Mouse (Mus musculus) heart, embryonic 13.5 days (tissue): Measurements from ENCODE around the gene Slain2. TPM values are rescaled to one million over a fixed set of nuclear protein-coding genes. Genes with fewer than 3 reads are reported as not detected.

Source experiments
- ATAC-seq: fragments of 200-750 bp; cut with Nextera tagmentation; 2 replicates; pipeline ENCODE4 v1.8.0; 2017; ENCODE audit warnings: moderate TSS enrichment; ENCODE audit not compliant: insufficient number of reproducible peaks, low FRiP score, low TSS enrichment; ENCODE audit errors: extremely low read depth
- H3K27ac ChIP-seq: fragments of 300-500 bp; sonication (generic); replicated peaks from 2 replicates; pipeline ENCODE4 v1.5.1; 2015; ENCODE audit warnings: moderate library complexity, mild to moderate bottlenecking, inconsistent platforms
- H3K27me3 ChIP-seq: fragments of 300-500 bp; sonication (generic); replicated peaks from 2 replicates; pipeline ENCODE4 v1.6.1; 2015; ENCODE audit warnings: mild to moderate bottlenecking, inconsistent platforms
- H3K36me3 ChIP-seq: fragments of 300-500 bp; sonication (generic); 2 replicates; pipeline ENCODE4 v1.6.1; 2015; ENCODE audit warnings: mild to moderate bottlenecking, inconsistent platforms
- H3K4me1 ChIP-seq: fragments of 300-500 bp; sonication (generic); 2 replicates; pipeline ENCODE4 v1.6.1; 2015; ENCODE audit warnings: inconsistent platforms
- H3K4me2 ChIP-seq: fragments of 300-500 bp; sonication (generic); 2 replicates; pipeline ENCODE4 v1.6.1; 2015; ENCODE audit warnings: inconsistent platforms, mild to moderate bottlenecking, moderate library complexity
- H3K4me3 ChIP-seq: fragments of 300-500 bp; sonication (generic); 2 replicates; pipeline ENCODE4 v1.5.1; 2015; ENCODE audit warnings: moderate library complexity, mild to moderate bottlenecking, inconsistent platforms
- H3K9ac ChIP-seq: fragments of 300-500 bp; sonication (generic); 2 replicates; pipeline ENCODE4 v1.6.1; 2015; ENCODE audit warnings: inconsistent platforms, mild to moderate bottlenecking, moderate library complexity
- H3K9me3 ChIP-seq: fragments of 300-500 bp; sonication (generic); 2 replicates; pipeline ENCODE4 v1.6.1; 2016; ENCODE audit warnings: inconsistent platforms
- WGBS: fragments of 180-500 bp; shearing (Covaris S2); methylation state at CpG from one replicate; pipeline ENCODE4 v1.1.7; 2015; ENCODE audit warnings: mixed read lengths; 5-methylcytosine and 5-hydroxymethylcytosine counted together
- polyA plus RNA-seq: library from polyadenylated mRNA; unstranded; fragments of >200 nt; fragmentation: Nextera tagmentation; extraction: Ambion mirVana; gene quantifications from 2 replicates; pipeline ENCODE4 v1.2.1, GENCODE M21; 2015

The Slain2 gene
- polyA plus RNA-seq, 1 experiment from 2014 or later: 17.0 TPM

- Histone ChIP-seq H3K4me2 (no peak overlapping the region), H3K9me3 (no peaks in the 10 kb centered on the region), H3K27ac (no peak overlapping the region), H3K27me3 (peaks cover 49% of the 10 kb centered on the region), H3K4me3 (no peak overlapping the region), H3K36me3 (no peaks in the 10 kb centered on the region), H3K9ac (no peak overlapping the region), H3K4me1 (peaks cover 9% of the 10 kb centered on the region)
- ATAC-seq: no peak
- 43% methylated on average over 9 of the region's 9 CpGs for WGBS
Measured at GRCm38 (mm10) chr5:73014745-73015144, 100.6 kb downstream of the Slain2 start.

GRCm38 (mm10) chr5:73023801-73024200 is 109.7 kb downstream of the Slain2 start:
- Histone ChIP-seq H3K9me3 (no peaks in the 10 kb centered on the region), H3K4me1 (peaks cover 7% of the 10 kb centered on the region), H3K4me2 (no peak overlapping the region), H3K36me3 (peaks cover 71% of the 10 kb centered on the region), H3K27ac (no peak overlapping the region), H3K9ac (no peak overlapping the region), H3K27me3 (no peaks in the 10 kb centered on the region), H3K4me3 (no peak overlapping the region)
- 94% methylated on average over 13 of the region's 13 CpGs for WGBS
- ATAC-seq: no peak

Other genes with a start within 250 kb of the Slain2 start
- 0.10 and 0.20 TPM in 2 replicates for gene Txk, start 161.5 kb upstream of the Slain2 start, polyA plus RNA-seq
- 15.1 and 17.2 TPM in 2 replicates for gene Tec, start 45.8 kb upstream of the Slain2 start, polyA plus RNA-seq
- not detected in 2 replicates for gene Gm10135, start 60.4 kb downstream of the Slain2 start, polyA plus RNA-seq
- 0.38 and 1.6 TPM in 2 replicates for gene Slc10a4, start 92.6 kb downstream of the Slain2 start, polyA plus RNA-seq